Mouse (Mus musculus) embryo, embryonic 10.5 days (tissue): ENCODE results near the gene Cmc1.
A peak's percentile ranks its signal among the peaks of the same experiment; 100 is the strongest.
"Not testable (repeated sequence)": the region's sequence is repeated elsewhere in the genome, so short reads cannot be mapped to it uniquely, and the experiment has no call there.

Source experiments
- DNase-seq: peaks from one replicate; pipeline ENCODE4 v3.0.0-alpha.2; 2015; ENCODE audit warnings: low spot score

Gene Cmc1

DNA sequence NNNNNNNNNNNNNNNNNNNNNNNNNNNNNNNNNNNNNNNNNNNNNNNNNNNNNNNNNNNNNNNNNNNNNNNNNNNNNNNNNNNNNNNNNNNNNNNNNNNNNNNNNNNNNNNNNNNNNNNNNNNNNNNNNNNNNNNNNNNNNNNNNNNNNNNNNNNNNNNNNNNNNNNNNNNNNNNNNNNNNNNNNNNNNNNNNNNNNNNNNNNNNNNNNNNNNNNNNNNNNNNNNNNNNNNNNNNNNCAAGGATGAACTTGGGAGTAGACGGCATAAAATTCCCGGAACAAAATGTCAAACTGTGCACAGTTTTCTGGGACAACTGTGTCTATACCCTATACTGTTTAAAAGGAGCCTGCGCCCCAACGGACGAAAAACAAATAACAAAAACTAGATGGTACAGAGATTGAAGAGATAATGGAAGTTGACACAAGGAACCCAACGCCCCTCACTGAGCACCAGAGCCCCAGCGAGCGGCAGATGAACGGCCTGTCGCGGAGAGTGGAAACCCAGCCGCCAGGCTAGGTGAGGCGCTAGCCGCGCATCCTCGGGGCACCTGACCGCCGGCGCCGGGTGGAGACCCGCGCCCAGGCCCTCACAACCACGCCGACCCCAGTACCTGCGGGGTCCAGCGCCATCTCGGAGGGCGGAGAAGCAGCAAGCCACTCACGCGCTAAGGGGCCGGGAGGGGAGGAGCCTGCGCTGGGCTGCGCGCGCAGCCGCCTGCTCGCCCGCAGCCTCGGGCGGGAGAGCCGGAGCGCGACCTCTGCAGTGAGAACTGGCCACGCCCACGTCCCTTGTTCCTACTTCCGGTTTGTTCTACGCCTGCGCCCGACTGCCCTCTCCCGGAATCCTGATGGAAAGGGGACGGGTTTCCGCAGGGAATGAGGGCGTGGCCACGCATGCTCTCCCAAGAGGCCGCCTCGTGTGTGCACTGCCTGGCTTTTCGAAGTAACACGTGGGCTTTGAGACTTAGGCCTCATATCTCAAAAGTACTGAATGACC lies at the start of gene Cmc1:
Gene Cmc1 (minus strand): TSS at position 771 of the 996 bp plus-strand sequence.
- peak; percentile 99 for DNase-seq

DNA sequence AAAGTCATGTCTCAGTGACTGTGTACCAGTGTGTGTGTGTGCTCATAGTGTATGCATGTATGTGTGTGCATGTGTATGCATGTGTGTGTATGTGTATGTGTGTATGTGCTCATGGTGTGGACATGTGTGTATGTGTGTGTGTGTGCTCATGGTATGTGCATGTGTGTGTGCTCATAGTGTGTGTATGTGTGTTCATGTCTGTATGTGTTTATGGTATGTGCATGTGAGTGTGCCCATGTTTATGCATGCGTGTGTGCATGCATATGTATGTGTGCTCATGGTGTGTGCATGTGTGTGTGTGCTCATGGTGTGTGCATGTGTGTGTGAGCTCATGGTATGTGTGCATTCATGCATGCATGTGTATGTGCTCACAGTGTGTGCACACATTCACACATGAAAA lies 48.6 kb upstream of the Cmc1 start:
- DNase-seq, result no peak

DNA sequence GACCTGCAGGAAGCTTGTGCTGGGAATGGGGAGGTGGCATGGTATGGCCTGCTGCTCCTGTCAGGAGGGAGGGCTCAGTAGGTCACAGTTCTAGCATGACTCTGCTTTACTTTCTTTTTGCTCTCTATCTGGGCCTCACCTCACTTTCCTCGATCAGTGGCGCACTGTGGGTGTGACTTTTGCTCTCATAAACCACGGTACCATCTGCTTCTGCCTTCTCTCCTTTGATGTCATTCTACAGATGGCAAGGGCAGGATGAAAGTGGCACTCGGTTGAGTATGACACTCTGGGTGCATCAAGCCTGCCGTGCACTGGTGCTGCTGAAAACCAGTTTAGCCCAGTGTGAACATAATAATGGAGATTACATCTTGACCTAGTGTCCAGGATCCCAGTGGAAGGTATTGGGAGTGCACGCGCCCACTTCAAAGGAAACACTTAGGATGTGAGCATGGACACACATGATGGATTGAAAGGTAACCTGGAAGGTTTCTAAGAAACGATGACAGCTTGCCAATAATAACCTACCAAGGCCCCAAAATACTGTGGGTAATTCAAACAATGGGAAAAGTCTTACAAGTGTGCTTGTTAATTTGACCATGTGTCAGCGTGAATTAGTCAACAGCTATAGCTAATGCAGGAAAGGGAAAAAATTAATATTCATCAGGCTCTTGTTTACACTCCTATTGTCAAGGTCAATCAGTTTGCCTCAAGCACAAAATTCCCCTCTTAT lies 46.8 kb upstream of the Cmc1 start:
- no peak for DNase-seq

DNA sequence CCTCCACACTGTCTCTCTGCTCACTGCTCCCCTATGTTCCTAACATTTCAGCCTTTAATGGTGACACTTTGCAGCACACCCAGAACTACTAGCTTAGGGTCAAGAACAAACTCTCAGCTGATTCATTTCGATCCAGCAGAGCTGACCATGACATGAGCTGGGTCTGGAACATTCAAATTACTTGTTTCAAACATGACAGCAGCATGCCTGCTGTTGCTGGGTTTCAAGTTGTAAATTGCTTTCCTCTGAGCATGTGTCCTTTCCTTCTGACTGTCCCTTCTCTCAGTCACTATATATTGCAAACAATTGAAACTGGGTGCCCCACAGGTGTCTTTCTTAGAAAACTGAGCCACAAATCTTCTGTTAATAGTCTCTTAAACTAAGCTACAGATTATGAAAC lies 43.3 kb upstream of the Cmc1 start:
- DNase-seq, result no peak

DNA sequence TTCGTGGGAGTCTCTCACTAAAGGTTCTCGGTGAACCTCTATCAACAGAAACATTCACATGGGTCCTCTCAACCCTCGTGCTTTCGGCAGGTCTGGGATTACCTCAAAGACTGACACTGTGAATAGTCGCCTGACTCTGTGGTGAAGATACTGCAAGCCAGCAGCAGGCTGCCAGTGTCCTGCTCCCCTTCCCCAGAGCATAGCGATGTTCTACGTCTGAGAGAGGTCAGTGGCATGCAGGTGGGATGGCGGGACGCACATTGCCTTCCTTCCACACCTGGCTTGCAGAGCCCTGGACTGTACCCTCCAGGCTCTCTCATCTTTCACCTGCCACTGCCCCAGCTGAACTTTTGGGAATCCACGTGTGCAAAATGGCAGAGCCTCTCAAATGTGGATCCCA lies 41.3 kb upstream of the Cmc1 start:
- DNase-seq, result no peak

DNA sequence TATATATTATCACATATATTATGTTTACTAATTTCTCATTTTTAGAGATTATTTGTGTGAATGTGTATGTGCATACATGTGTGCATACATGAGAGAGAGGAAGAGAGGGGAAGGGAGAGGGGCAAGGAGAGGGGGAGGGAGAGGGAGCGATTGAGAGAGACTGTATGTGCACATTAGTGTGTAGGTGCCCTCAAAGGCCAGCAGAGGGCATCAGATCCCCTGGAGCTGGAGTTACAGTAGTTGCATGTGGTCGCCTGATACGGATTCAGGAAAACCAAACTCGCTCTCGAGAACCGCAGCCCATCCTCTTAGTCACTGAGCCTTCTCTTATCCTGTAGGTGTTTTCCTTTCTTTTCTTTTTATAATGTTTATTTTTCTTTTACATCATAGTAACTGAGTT lies 38.4 kb upstream of the Cmc1 start:
- peak; percentile 9 for DNase-seq

DNA sequence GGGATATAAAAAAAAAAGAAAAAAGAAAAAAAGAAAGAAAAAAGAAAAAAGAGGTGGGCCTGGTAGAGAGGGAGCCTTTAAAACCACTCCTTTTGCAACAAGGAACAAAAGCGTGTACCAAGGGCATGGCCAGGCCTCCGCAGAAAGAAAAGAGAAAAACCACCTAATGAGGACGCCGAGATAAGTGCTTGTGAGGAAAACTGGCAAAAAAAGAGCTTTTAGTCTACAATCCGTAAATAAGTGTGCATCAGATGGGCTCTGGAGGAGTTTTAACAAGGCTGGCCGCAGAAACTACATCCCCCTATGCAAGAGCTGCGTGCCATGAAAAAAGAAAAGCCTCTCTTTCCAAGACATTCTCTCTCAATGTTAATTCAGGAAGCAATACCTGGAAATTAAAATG lies 37.4 kb upstream of the Cmc1 start:
- no peak for DNase-seq

DNA sequence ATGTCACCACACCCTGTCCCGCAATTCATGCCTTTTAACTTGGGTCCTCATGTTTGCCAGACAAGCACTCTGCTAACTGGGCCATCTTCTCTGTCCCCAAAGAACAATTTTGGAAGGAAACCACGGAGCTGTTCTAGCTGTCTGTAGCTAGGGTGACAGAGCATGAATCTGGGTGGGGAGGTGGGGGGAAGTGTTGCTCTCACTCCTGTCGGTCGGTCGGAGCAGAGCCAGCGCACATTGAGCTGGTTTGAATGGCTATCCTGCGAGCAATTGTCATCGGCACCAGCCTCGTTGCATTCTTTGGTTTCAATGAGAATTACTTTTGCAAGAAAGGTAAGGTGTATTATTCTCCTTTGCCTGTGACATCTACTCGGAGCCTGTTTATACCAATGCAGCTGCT lies 36.8 kb upstream of the Cmc1 start:
- no peak for DNase-seq

DNA sequence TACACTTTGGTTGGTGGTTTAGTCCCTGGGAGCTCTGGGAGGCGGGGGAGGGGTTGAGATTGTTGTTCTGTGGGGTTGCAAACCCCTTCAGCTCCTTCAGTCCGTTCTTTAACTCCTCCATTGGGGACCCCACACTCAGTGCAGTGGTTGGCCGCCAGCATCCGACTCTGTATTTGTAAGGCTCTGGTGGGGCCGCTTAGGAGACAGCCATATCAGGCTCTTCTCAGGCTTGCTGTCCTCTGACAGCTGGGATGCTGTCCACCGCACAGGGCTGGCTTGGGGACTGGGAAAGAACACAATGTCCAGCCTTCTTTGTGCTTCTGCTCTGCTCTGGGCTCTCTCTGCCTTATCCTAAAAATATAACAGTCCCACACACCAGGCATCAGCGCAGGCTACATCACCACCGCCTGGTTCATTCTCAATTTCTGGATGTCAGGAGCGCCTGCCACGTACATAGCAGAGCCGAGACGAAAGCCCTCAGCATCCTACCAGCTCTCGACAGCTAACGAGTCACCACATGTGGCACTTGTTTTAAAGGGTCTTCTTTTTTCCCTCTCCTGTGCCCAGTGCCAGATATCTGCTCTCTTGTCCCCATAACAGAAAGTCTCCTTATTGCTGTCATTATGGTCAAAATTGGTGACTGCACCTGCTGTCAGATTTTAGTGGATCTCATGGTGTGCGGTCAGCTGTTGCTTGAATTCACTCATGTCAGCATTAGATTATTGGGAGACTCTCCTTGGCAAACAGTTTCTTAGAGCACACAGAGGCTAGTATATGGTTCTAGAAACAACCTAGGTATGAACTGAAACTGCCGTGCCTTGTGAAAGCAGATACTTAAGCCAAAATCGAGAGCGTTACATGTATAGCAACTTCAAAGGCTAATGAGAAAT lies 29.4 kb upstream of the Cmc1 start:
- DNase-seq, result no peak

DNA sequence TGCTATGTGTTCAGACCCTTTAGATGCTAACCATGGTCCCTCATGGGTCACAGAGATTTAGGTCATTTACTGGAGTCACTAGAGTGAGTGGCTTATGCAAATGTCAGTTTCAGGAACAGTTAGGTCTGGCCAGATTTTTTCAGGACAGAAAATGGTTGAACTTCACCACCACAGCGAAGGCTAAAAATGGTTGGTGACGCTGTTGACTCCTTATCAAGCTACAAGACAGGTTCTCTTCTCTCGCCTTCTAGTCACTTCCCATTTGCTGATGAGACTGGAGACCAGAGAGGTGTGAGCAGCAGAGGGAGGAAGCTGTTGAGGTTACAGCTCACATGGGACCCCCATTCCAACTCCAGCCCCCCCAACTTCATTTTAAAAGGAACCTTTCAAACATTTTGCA lies 26.7 kb upstream of the Cmc1 start:
- no peak for DNase-seq

DNA sequence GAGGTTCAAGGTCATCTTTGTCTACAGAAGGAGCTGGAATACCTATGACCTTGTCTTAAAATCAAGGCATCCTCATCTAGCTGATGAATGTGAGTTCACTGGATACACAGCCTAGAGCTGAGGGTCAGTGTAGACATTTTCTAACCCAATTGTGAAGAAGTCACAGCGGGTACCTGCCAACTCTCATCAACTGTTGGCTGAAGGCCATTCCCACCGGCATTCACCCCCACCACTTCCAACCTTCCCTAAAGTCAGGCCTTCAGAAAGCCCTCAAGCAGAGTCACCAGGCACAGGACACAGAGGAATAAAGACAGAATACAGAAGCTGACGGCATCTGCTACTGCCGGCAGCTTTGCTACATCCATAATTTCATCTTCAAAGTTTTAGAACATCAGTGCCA lies 25.4 kb upstream of the Cmc1 start:
- no peak for DNase-seq

DNA sequence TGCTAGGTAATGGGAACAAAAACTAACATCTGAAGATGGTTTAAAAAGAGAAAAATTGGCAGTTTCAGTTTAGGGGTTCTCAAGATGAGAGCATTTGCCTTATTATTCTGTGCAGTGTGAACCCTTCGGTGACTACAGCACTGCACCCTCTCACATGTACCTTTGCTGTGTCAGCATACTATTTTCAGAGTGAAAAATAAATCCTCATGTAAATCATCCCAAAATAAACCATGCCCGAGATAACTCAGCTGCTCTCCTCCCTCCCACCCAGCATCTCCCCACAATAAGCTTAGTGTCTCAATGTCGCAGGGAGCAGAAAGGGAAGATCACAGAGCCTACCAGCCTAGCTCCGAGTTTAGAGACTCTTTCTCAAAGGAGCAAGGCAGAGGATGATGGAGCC lies 23.1 kb upstream of the Cmc1 start:
- no peak for DNase-seq

DNA sequence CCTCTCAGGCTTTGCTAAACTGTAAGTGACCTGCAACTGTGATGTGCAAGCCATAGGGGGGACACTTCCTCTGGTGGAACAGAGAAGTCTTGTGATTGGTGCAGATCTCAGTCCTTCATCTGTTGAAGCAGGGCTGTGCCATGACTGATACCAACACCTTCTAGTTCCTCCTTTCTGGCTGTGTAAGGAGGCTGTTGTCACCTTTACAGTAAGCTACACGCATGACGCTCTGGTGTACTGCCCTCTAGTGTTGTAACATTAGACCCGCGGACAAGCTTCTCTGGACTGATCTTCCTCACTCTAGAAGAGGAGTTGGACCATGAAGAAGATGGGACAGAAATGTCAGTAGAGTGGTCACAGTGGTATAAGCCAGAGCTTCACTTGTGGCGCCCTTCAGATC lies 18.6 kb upstream of the Cmc1 start:
- DNase-seq, result peak; percentile 29

DNA sequence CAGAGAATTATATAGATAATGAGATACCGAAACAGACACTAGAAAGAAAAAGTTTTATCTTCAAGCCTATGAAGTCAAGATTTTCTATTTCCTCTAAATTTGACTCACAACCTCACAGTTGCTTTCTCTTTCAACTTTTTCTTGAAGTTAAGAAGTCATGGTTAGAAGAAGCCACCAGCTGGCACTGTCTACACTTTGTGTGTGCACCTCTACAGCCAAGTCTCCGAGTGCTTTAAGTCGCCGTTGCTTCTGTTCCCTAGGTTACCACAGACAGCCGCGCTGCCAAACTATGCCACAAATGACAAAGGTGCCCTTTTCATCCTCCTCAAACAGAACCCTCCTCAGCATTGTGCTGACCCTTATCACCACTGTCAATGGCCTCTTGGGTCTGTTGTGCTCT lies 17.6 kb upstream of the Cmc1 start:
- no peak for DNase-seq

DNA sequence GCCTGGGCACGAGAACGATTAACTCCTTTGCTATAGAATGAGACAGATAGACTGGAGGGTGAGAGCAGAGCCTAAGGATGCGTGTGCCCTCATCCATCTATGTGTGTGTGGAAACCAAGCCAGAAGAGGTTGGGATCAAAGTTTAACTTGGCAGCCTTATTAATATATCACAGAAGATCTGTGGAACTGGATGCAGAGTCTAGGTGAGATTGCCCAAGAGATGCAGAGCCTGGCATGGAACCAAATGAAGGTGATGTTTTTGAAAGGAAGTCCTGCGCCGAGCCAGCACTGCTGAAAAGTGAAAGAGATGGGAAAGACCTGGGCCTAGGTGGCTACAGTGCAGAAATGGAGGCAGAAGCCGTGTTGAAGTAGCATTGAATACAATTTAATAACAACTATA lies 11.6 kb upstream of the Cmc1 start:
- DNase-seq, result no peak

DNA sequence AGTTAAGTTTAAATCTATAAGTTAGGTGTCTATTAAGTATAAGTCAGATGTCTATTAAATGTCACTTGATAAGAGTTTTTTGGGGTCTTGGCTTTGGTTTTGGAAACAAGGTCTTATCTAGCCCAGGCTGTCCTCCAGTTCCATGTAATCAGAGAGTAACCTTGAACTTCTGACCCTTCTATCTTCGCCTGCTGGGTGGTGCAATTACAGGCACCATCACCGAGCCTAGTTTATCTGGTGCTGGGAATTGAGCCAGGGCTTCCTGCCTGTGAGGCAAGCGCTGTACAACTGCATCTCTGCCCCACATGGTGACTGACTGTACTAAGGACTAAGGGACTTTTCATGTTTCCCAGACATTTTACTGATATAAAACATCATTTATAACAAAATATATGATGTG lies 10.0 kb upstream of the Cmc1 start:
- no peak for DNase-seq

DNA sequence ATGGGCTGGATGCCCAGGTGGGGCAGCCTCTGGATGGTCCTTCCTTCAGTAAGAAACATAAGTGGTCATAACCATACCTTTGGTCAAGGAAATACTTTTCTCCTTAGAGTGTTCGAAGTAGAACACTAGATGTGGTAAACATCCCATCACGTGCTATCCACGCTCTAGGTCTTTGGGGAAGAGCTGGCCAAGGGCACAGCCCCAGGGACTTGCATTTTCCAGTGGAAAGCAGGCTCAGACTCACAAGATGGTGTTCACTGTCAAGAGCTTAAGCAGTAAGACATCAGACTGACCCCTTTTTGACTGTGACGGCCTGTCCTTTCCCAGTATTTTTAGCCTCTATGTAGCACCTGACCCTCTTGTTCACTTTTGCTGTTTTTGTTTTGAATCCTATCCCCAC lies 8.2 kb upstream of the Cmc1 start:
- no peak for DNase-seq

DNA sequence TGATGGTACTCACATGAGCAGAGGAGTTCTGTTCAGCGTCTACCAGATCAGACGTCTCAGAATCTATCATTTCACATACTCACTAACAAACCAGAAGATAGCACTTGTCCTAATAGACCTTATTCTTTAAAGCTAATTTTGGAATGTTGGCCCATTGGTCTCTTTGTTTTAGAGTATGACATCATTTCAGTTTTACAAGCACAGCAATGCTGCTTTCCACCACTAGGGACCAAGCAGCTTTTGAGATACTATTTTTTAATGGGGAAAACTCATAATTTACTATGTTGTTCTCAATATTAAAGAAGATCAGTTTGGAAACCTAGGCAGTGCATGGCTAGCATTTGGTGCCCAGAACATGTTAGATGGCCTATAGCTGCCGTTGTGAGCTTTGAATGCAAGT lies 7.3 kb upstream of the Cmc1 start:
- DNase-seq, result no peak

DNA sequence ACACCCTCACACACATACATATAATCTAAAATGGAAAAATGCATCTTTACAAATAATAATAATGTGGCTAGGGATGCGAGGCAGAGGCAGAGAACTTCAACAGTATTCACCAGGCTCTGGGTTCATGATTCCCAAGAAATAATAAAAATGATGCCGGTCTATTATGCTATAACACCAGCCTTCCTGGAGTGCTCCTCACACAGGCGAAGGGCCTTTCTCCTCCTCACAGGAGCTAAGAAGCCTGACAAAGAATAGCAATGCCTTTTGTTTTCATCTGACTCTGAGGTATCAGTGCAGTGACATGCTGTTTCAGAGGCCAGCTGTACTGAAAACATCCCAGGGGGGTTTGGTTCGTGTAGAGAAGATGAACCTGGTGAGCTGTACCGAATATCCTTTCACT lies 4.7 kb upstream of the Cmc1 start:
- DNase-seq, result no peak

DNA sequence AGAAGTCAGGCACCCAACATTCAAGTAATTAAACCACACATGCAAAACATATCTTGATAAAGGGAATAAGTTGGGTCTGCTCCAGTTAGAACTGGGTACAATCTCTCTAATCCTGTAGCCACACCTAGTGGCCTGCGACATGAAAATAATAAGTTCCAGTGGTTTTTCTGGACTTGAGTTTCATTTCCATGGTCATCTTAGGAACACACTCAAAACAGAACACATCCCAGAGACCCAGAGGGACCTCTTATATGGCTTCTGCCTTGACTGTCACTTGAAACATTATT lies 1.2 kb upstream of the Cmc1 start:
- DNase-seq, result no peak

DNA sequence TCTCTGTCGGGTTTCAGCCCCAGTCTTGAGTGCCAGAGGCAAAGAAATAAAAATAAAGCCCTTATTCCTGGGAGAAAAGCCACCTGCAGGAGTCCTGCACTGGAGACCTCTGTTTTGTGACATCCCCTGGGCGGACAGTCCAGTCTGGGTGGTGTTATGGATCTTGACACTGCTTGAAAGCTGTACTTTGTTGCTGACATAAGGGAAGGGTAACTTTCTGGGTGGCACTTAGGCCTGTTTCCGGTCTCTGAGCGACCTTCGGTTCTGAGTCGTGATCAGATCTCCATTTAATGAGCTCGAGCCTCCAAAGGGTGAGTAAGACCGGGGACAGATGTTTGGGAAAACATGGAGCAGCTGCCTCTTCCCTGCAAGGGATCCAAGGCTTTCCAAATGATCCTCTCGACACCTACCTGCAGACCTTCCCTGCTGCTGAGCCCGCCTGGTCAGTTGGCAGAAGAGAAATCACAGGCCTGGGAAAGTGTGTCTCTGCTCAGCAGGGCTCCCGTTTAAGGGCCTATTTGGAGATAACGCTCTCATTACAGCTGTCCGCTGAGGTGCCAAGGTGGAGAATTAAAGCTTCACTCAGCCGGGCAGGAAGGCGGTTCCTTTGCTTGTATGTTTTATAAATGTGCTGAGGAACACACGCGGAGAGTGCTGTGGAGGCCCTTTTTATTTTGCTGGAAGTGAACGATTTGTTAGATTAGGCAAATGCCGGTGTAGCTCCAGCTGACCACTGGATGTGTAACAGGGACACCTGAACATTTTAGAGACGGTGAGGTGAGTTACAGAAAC lies 648 bp upstream of the Cmc1 start:
- peak; percentile 8 for DNase-seq

DNA sequence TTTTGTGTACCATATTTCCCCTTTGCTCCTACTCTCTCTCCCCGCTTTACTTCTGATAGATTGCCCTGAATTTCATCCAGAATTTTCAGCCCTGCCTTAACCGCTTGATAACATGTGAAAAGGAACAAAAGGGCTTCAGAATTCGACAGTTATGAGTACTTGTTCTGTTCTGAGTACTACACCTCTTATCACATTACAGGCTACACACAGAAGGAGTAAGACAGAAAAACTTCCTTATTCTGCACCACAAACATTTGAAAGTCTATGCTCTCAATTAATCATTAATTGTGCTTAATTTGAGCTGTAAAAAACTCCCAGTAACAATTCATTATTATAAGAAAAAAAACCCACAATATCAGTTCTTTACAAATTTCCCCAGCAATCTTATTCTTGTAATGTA lies 9.6 kb downstream of the Cmc1 start:
- DNase-seq, result not testable (repeated sequence)
